Mouse (Mus musculus): ENCODE measurements around the gene Trpm6. TPM values are rescaled to one million over a fixed set of nuclear protein-coding genes. Genes with fewer than 3 reads are reported as not detected.
A peak's percentile ranks its signal among the peaks of the same experiment; 100 is the strongest.

The Trpm6 gene
- polyA plus RNA-seq, 1 experiment = 1.9 TPM

- H3K27ac ChIP-seq (ENCODE audit: insufficient read depth, low read depth, low read length) = no peak overlapping the region
- 22% methylated on average over 6 of the region's 6 CpGs for WGBS
- no peaks in the 10 kb centered on the region for H3K27me3 ChIP-seq (replicated peaks; ENCODE audit: control insufficient read depth, insufficient read depth, low read length)
- H3K4me3 ChIP-seq (ENCODE audit: insufficient read depth, low read depth, low read length) = no peak overlapping the region
- no peak for DNase-seq
- no peaks in the 10 kb centered on the region for H3K4me1 ChIP-seq (ENCODE audit: control insufficient read depth, insufficient read depth, low read length)
- TF ChIP-seq CTCF (conservative IDR thresholded peaks at IDR 0.05; ENCODE audit: insufficient read depth, insufficient read length, low read depth, low read length) (no peak), POLR2A (IDR thresholded peaks at IDR 0.05; ENCODE audit: low read depth, low read length) (no peak)
- no peaks in the 10 kb centered on the region for H3K36me3 ChIP-seq (ENCODE audit: control insufficient read depth, insufficient read depth, low read length)
Measured at GRCm38 (mm10) chr19:18902694-18903067, 152.9 kb downstream of the Trpm6 start.

- no peak overlapping the region for H3K27ac ChIP-seq (ENCODE audit: insufficient read depth, low read depth, low read length)
- H3K36me3 ChIP-seq (ENCODE audit: control insufficient read depth, insufficient read depth, low read length) = no peaks in the 10 kb centered on the region
- WGBS = 30% methylated on average over 3 of the region's 3 CpGs
- DNase-seq = no peak
- no peak overlapping the region for H3K4me3 ChIP-seq (ENCODE audit: insufficient read depth, low read depth, low read length)
- no peak for TF ChIP-seq POLR2A (IDR thresholded peaks at IDR 0.05; ENCODE audit: low read depth, low read length)
- TF ChIP-seq CTCF (conservative IDR thresholded peaks at IDR 0.05; ENCODE audit: insufficient read depth, insufficient read length, low read depth, low read length) = no peak
- no peaks in the 10 kb centered on the region for H3K4me1 ChIP-seq (ENCODE audit: control insufficient read depth, insufficient read depth, low read length)
- no peaks in the 10 kb centered on the region for H3K27me3 ChIP-seq (replicated peaks; ENCODE audit: control insufficient read depth, insufficient read depth, low read length)
Measured at GRCm38 (mm10) chr19:18905511-18905910, 155.7 kb downstream of the Trpm6 start.

- WGBS = 66% methylated on average over 3 of the region's 3 CpGs
- Histone ChIP-seq H3K27me3 (replicated peaks; ENCODE audit: control insufficient read depth, insufficient read depth, low read length) (no peaks in the 10 kb centered on the region), H3K4me1 (ENCODE audit: control insufficient read depth, insufficient read depth, low read length) (no peaks in the 10 kb centered on the region), H3K27ac (ENCODE audit: insufficient read depth, low read depth, low read length) (no peak overlapping the region), H3K4me3 (ENCODE audit: insufficient read depth, low read depth, low read length) (no peak overlapping the region), H3K36me3 (ENCODE audit: control insufficient read depth, insufficient read depth, low read length) (no peaks in the 10 kb centered on the region)
- TF ChIP-seq POLR2A (IDR thresholded peaks at IDR 0.05; ENCODE audit: low read depth, low read length) = no peak
- no peak for TF ChIP-seq CTCF (conservative IDR thresholded peaks at IDR 0.05; ENCODE audit: insufficient read depth, insufficient read length, low read depth, low read length)
- no peak for DNase-seq
Measured at GRCm38 (mm10) chr19:18909641-18910040, 159.9 kb downstream of the Trpm6 start.

- H3K4me3 ChIP-seq (ENCODE audit: insufficient read depth, low read depth, low read length) = no peak overlapping the region
- no peaks in the 10 kb centered on the region for H3K36me3 ChIP-seq (ENCODE audit: control insufficient read depth, insufficient read depth, low read length)
- no peaks in the 10 kb centered on the region for H3K27me3 ChIP-seq (replicated peaks; ENCODE audit: control insufficient read depth, insufficient read depth, low read length)
- H3K4me1 ChIP-seq (ENCODE audit: control insufficient read depth, insufficient read depth, low read length) = no peaks in the 10 kb centered on the region
- peak; percentile 19 for DNase-seq
- TF ChIP-seq POLR2A (IDR thresholded peaks at IDR 0.05; ENCODE audit: low read depth, low read length) (no peak), CTCF (conservative IDR thresholded peaks at IDR 0.05; ENCODE audit: insufficient read depth, insufficient read length, low read depth, low read length) (no peak)
- H3K27ac ChIP-seq (ENCODE audit: insufficient read depth, low read depth, low read length) = no peak overlapping the region
Measured at GRCm38 (mm10) chr19:18911755-18912340, 162.1 kb downstream of the Trpm6 start.

- Histone ChIP-seq H3K4me3 (ENCODE audit: insufficient read depth, low read depth, low read length) (no peak overlapping the region), H3K27me3 (replicated peaks; ENCODE audit: control insufficient read depth, insufficient read depth, low read length) (no peaks in the 10 kb centered on the region), H3K27ac (ENCODE audit: insufficient read depth, low read depth, low read length) (no peak overlapping the region), H3K36me3 (ENCODE audit: control insufficient read depth, insufficient read depth, low read length) (no peaks in the 10 kb centered on the region), H3K4me1 (ENCODE audit: control insufficient read depth, insufficient read depth, low read length) (no peaks in the 10 kb centered on the region)
- TF ChIP-seq POLR2A (IDR thresholded peaks at IDR 0.05; ENCODE audit: low read depth, low read length) = no peak
- TF ChIP-seq CTCF (conservative IDR thresholded peaks at IDR 0.05; ENCODE audit: insufficient read depth, insufficient read length, low read depth, low read length) = no peak
- 73% methylated on average over 6 of the region's 6 CpGs for WGBS
- DNase-seq = no peak
Measured at GRCm38 (mm10) chr19:18941391-18941790, 191.6 kb downstream of the Trpm6 start.

Other genes starting within 250 kb of the Trpm6 start
- 66.0 and 80.0 TPM in 2 replicates for gene Ostf1, start 118.2 kb upstream of the Trpm6 start, polyA plus RNA-seq (2012; rRNA removed)
- 77.1 and 78.6 TPM in 2 replicates for gene Nmrk1, start 118.0 kb upstream of the Trpm6 start, polyA plus RNA-seq (2012; rRNA removed)
- 5.9 and 6.3 TPM in 2 replicates for gene Carnmt1, start 79.2 kb upstream of the Trpm6 start, polyA plus RNA-seq (2012; rRNA removed)
- 6.2 and 6.5 TPM in 2 replicates for gene D030056L22Rik, start 36.8 kb upstream of the Trpm6 start, polyA plus RNA-seq (2012; rRNA removed)